Comparison of ENCODE assay signal across 10 mouse cellular contexts in genomic region chr8:10965401-10966117, GRCm38 (mm10). TPM values are rescaled to one million over a fixed set of nuclear protein-coding genes. Genes with fewer than 3 reads are reported as not detected.
A peak's percentile ranks its signal among the peaks of the same experiment; 100 is the strongest.
DNase-seq lines count a peak whose midpoint lies in the region; ATAC-seq and TF ChIP-seq lines count a peak whose summit lies in the region.
"Had no signal": no experiment of that assay in that cellular context is flagged by ENCODE, and none has a peak within 500 bp of the region (broad histone marks: within the 10 kb centered on the region; RNA-seq: fewer than 3 reads in every experiment).

No protein-coding gene starts in this region.

- no peak overlapping the region for H3K4me3 ChIP-seq in heart, embryonic 10.5 days
- no peak overlapping the region for H3K4me3 ChIP-seq in heart, embryonic 16.5 days (ENCODE audit: low read length)
- H3K4me3 ChIP-seq: erythroblast, embryonic 14.5 days had no signal

- peak overlapping the region; percentile 69 for H3K27ac ChIP-seq in heart, embryonic 10.5 days
- H3K27ac ChIP-seq in heart, embryonic 16.5 days (ENCODE audit: low read length): peak overlapping the region; percentile 71

- no peaks in the 10 kb centered on the region for H3K27me3 ChIP-seq in heart, embryonic 10.5 days (ENCODE audit: insufficient read depth, poor library complexity, severe bottlenecking)
- no peaks in the 10 kb centered on the region for H3K27me3 ChIP-seq in Patski
- peaks cover 2% of the 10 kb centered on the region; the same call in 1 of the 2 replicates for H3K27me3 ChIP-seq in heart, embryonic 16.5 days (ENCODE audit: control insufficient read depth, insufficient read depth, low read length)

- no peak overlapping the region; the same call in 1 of the 2 replicates for H3K9ac ChIP-seq in heart, embryonic 16.5 days (ENCODE audit: low read length)

- peak overlapping the region; percentile 39 for H3K4me2 ChIP-seq in heart, embryonic 16.5 days (ENCODE audit: low read depth, low read length)

- intact Hi-C loops in heart, postnatal 25 days (cut with DNase I): no loop called here

- TF ChIP-seq CTCF in Patski (IDR thresholded peaks at IDR 0.05): peak; percentile 29

- H3K9me3 ChIP-seq in heart, embryonic 10.5 days: no peaks in the 10 kb centered on the region
- no peaks in the 10 kb centered on the region for H3K9me3 ChIP-seq in heart, embryonic 16.5 days (replicated peaks; ENCODE audit: control insufficient read depth, low read length)
- H3K9me3 ChIP-seq: megakaryocyte, embryonic 14.5 days had no signal

- CTCF ChIA-PET in Patski (lab: Charles Lee): interaction anchor here (1.0 to 1.5 kb wide), 4 partner anchors 11 to 337 kb away, joined by 3 to 5 read pairs (median 4); no protein-coding TSS in a partner anchor

- POLR2A ChIA-PET in Patski (lab: Charles Lee): interaction anchor here (0.6 to 1.6 kb wide), 4 partner anchors 10 to 122 kb away, joined by 3 to 6 read pairs (median 4); no protein-coding TSS in a partner anchor

- in situ Hi-C loops in Patski (cut with MboI; ENCODE audit: low pct_unique_long_range_greater_than_20kb): no loop called here

- H3K36me3 ChIP-seq in heart, embryonic 10.5 days: no peaks in the 10 kb centered on the region
- H3K36me3 ChIP-seq in heart, embryonic 16.5 days (ENCODE audit: control insufficient read depth, insufficient read depth): no peaks in the 10 kb centered on the region

- WGBS in heart, embryonic 10.5 days: 24% methylated on average over 6 of the region's 6 CpGs
- WGBS in heart, embryonic 16.5 days: 11% methylated on average over 6 of the region's 6 CpGs

- peak; percentile 63 for ATAC-seq in Patski
- ATAC-seq in heart, embryonic 16.5 days (replicated peaks; ENCODE audit: extremely low read depth, insufficient read depth, low FRiP score): no peak; the same call in 1 of the 2 replicates
- no peak for ATAC-seq in monocyte, adult 5-6 weeks (replicated peaks; ENCODE audit: insufficient number of reproducible peaks, low FRiP score, low TSS enrichment, poor library complexity, severe bottlenecking)

- H3K4me1 ChIP-seq in heart, embryonic 10.5 days: peaks cover 72% of the 10 kb centered on the region
- H3K4me1 ChIP-seq in heart, embryonic 16.5 days (ENCODE audit: control insufficient read depth, insufficient read depth, low read length): peaks cover 45% of the 10 kb centered on the region

- no peak for DNase-seq in heart, embryonic 10.5 days (ENCODE audit: low spot score)
- DNase-seq in heart, postnatal 25 days (ENCODE audit: low spot score): no peak
- DNase-seq in Patski (ENCODE audit: low read depth, low spot score): no peak
- peak; percentile 49 for DNase-seq in lung, postnatal 10 days
- DNase-seq in ovary, postnatal 14 days (ENCODE audit: low spot score): no peak
- no peak for DNase-seq in ovary, postnatal 36 days (ENCODE audit: low spot score)

RNA-seq across cellular contexts. Expression of gene Irs2, which starts 42.7 kb away (rescaled TPM):
- polyA plus RNA-seq in heart, embryonic 10.5 days (2016; fragmentation: Nextera tagmentation; extraction: Ambion mirVana): 4.5 and 6.2 TPM in 2 replicates
- total RNA-seq in heart, postnatal 25 days (2021): 10 to 100 TPM; 10.6 to 11.3 TPM
- polyA plus RNA-seq in Patski (2021): 37.8 TPM
- polyA plus RNA-seq in heart, embryonic 16.5 days (2015; fragmentation: Nextera tagmentation; extraction: Ambion mirVana): 2.3 and 2.9 TPM in 2 replicates
- total RNA-seq in monocyte, adult 5-6 weeks (2017): 31.1 to 35.4 TPM (median 33.2 TPM) in 3 replicates
